Mouse (Mus musculus) Patski (cell line): ENCODE data around the gene Cnppd1. TPM values are rescaled to one million over a fixed set of nuclear protein-coding genes. Genes with fewer than 3 reads are reported as not detected.

Source experiments
- ATAC-seq: fragments of 100-300 bp; one replicate; pipeline ENCODE4 v1.8.0; 2021
- CTCF ChIA-PET: fragments of 350-600 bp; sonication (Branson Sonifier 250); formaldehyde crosslinking; loops from one replicate; lab custom pipeline; 2022; ENCODE audit warnings: inconsistent platforms; lab: Charles Lee
- POLR2A ChIA-PET: fragments of 350-600 bp; sonication (Branson Sonifier 250); formaldehyde crosslinking; loops from one replicate; lab custom pipeline; 2022; ENCODE audit warnings: antibody characterized with exemption, inconsistent platforms; lab: Charles Lee
- DNase-seq: peaks from one replicate; pipeline ENCODE4 v3.0.0-alpha.2; 2011; ENCODE audit warnings: low read depth, low spot score
- H3K27me3 ChIP-seq: fragments of 371-371 bp; one replicate; pipeline ENCODE4 v1.5.1; 2021
- CTCF ChIP-seq: fragments of 100-300 bp; IDR thresholded peaks from one replicate; pipeline ENCODE4 v1.5.1; 2021
- in situ Hi-C: fragments of 300-500 bp; cut with MboI; formaldehyde crosslinking; loops from 3 replicates; pipeline ENCODE4 v1.11.1; 2018; ENCODE audit warnings: low pct_unique_long_range_greater_than_20kb, mixed read lengths
- polyA plus RNA-seq: library from polyadenylated mRNA; unstranded; gene quantifications from one replicate; pipeline ENCODE4 v1.2.3, GENCODE M21; 2021

The Cnppd1 gene
- polyA plus RNA-seq, 1 experiment from 2014 or later: 64.4 TPM

DNA sequence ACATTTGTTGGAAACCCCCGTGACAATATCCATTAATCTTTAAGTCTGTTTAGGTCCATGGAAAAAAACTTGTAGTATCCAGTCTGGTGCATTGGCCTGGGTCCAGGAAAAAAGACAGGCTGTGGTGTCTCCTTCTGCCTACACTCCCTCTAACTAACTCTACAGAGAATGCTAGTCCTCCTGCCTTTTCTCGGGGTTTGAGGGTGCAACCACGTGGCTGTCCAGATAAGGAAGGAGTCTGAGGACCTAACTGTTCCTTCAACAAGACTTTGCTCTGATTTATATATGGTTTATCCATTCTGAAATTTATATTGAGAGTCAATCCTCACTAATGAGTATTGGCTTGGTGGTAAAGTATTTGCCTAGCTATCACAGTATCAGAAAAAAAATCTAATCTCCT, 13.3 kb upstream of the Cnppd1 start:
- ChIA-PET POLR2A (no interaction called here), CTCF (interaction anchor here (1.4 kb wide), 1 partner anchor 98 kb away, joined by 3 read pairs; no protein-coding TSS in a partner anchor)
- DNase-seq (no peak), ATAC-seq (no peak)
- TF ChIP-seq CTCF: no peak
- no peaks in the 10 kb centered on the region for H3K27me3 ChIP-seq
- in situ Hi-C loops: no loop called here

DNA sequence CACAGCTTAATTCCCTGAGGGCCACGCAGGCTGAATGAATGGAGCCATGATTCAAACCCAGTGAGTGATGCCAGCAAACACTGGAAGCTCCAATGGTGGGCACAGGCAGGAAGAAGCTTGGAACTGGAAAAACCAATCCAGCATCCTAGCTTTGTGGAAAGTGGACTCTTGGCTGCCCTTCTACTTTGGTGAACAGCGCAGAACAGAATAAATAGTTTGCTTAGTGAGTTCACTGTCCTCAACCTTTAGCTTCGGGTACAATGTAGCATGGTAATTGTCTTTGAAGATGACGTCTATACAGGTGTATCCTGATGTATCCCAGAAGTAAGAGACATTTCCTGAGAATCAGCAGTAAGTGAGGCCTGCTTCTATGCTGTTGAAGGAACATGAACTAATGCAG, 6.2 kb upstream of the Cnppd1 start:
- POLR2A ChIA-PET: interaction anchor here (0.6 kb wide), 1 partner anchor 11 kb away, joined by 3 read pairs; no protein-coding TSS in a partner anchor
- H3K27me3 ChIP-seq: no peaks in the 10 kb centered on the region
- DNase-seq (no peak), ATAC-seq (no peak)
- in situ Hi-C loops: no loop called here
- CTCF ChIA-PET: interaction anchor here (1.2 kb wide), 1 partner anchor 17 kb away, joined by 3 read pairs; no protein-coding TSS in a partner anchor
- TF ChIP-seq CTCF: no peak

DNA sequence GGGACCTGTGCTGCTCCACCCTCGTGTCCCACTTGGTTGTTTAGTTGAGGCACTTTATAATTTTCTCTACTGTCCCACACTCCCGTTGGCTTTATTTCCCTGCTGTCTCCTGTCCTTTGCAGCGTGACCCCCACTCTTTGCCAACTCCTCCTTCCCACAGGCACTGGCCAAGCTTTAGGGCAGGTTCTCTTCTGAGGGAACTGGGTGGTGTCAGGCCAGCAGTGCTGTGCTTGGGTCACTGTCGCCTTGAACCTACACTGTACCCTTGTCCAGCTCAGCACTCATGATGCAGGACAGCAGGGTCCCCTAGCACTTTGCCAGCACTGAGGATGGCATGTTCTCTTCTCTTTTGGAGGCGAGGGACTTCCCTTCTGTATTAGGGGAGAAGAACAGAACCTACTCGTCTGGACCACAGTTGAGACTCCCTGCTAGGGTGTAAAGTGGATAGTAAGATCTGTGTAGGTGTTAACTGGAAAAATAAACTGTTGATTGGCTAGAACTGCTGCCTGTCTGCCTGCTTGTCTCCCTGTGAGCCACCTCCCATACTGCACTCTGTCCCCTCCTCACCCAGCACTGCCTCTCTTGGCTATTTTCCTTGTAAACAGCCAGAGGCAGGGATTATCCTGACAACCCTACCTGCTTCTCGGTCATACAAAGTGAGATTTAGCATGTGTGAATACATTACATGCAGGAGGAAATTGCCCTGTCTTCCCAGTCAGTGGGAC, 5.1 kb upstream of the Cnppd1 start:
- H3K27me3 ChIP-seq: no peaks in the 10 kb centered on the region
- POLR2A ChIA-PET: no interaction called here
- CTCF ChIA-PET: interaction anchor here (1.2 kb wide), 1 partner anchor 18 kb away, joined by 3 read pairs; no protein-coding TSS in a partner anchor
- in situ Hi-C loops: no loop called here
- DNase-seq (no peak), ATAC-seq (no peak)
- TF ChIP-seq CTCF: no peak

DNA sequence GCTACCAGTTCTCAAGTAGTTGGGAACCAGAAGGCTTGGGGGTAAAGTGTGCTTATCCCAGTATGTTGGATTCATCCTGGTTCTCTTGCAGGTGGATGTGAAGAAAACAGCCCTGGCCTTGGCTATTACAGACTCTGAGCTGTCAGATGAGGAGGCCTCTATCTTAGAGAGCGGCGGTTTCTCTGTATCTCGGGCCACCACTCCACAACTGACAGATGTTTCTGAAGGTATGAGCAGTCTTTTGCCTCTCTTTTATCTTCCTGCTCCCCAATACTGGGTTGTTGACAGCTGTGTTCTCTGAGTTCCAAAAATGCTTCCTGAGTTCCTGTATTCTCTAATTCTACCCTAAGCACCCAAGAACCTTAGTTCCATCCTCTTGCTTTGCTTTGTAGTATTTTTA, 3.1 kb upstream of the Cnppd1 start:
- H3K27me3 ChIP-seq: no peaks in the 10 kb centered on the region
- no peak for TF ChIP-seq CTCF
- no peak for ATAC-seq
- in situ Hi-C loops: no loop called here
- POLR2A ChIA-PET: interaction anchor here (0.5 kb wide), 1 partner anchor 140 kb away, joined by 4 read pairs; no protein-coding TSS in a partner anchor
- DNase-seq: no peak
- CTCF ChIA-PET: no interaction called here

GRCm38 (mm10) chr1:75141486-75142190, 873 bp downstream of the Cnppd1 start:
- ATAC-seq: peak; percentile 20
- H3K27me3 ChIP-seq: no peaks in the 10 kb centered on the region
- POLR2A ChIA-PET: interaction anchor here (0.7 to 1.3 kb wide), 4 partner anchors 27 to 67 kb away, joined by 3 read pairs; partner anchors contain the start of gene Zfand2b
- CTCF ChIA-PET: interaction anchor here (1.2 to 1.6 kb wide), 3 partner anchors 13 to 34 kb away, joined by 4 to 6 read pairs (median 5); no protein-coding TSS in a partner anchor
- in situ Hi-C loops: no loop called here
- no peak for TF ChIP-seq CTCF
- peak; percentile 10 for DNase-seq

GRCm38 (mm10) chr1:75140601-75141190, 1.8 kb downstream of the Cnppd1 start:
- POLR2A ChIA-PET: interaction anchor here (0.8 to 1.3 kb wide), 5 partner anchors 12 to 114 kb away, joined by 3 to 4 read pairs (median 3); partner anchors contain the start of gene Zfand2b
- ATAC-seq (no peak), DNase-seq (peak; percentile 15)
- TF ChIP-seq CTCF: no peak
- in situ Hi-C loops: no loop called here
- no peaks in the 10 kb centered on the region for H3K27me3 ChIP-seq
- CTCF ChIA-PET: interaction anchor here (1.0 to 1.6 kb wide), 3 partner anchors 12 to 39 kb away, joined by 3 to 6 read pairs (median 4); partner anchors contain the start of gene Abcb6

DNA sequence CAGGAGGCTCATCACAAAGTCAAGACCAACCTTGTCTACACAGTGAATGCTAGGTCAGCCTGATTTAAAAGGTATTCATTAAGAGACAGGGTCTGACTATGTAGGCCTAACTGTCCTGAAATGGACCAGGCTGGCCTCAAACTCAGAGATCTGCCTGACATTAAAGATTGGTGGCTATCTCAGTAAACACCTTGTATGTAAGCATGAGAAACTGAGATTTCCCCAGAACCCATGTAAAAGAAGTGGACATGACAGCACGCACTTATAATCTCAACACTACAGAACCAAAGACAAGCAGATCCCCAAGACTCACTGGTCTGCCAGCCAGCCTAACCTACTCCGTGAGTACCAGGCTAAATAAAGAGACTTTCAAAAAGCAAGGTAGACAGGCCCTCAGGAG, 4.1 kb downstream of the Cnppd1 start:
- ATAC-seq (no peak), DNase-seq (no peak)
- CTCF ChIA-PET: interaction anchor here (1.7 kb wide), 1 partner anchor 10 kb away, joined by 5 read pairs; no protein-coding TSS in a partner anchor
- in situ Hi-C loops: no loop called here
- no peaks in the 10 kb centered on the region for H3K27me3 ChIP-seq
- no peak for TF ChIP-seq CTCF
- POLR2A ChIA-PET: interaction anchor here (0.7 kb wide), 1 partner anchor 114 kb away, joined by 3 read pairs; no protein-coding TSS in a partner anchor

DNA sequence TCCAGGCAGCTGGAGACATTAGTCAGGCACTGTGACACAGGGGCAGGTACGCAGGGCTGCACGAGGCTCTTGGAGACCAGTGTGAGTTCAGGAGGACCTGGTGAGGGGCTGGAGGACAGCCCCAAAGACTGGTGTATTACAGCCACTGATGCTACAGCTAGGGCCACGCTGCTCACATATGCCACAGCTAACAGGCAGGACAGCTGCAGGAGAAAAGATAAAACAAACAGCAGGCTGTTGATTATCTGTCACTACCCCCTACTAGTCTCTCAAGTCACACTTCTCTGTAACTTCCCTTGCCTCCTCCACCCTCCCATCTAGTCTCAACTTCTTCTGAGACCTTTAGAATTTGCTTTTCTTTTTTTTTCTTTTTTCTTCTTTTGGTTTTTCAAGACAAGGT, 5.8 kb downstream of the Cnppd1 start:
- ChIA-PET CTCF (no interaction called here), POLR2A (no interaction called here)
- TF ChIP-seq CTCF: no peak
- no peak for ATAC-seq
- in situ Hi-C loops: no loop called here
- no peaks in the 10 kb centered on the region for H3K27me3 ChIP-seq
- DNase-seq: no peak

DNA sequence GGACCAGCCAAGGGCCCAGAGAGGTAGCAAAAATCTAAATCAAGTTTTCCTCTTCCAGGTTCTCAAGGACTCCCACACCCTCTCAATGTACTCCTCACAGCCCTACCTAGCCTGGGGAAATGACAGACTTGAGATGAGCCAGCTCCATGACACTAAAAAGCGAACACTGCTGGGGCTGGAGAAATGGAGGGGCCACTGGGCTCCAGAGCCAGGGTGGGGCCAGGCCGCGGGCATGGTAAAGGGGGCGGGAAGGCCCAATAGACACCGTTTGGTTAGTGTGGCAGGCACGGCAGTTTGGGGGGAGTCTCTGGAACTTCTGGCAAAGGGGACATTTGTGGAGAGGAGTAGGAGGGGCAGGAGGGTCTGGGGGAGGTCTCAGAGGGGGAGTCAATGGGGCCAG, 6.2 kb downstream of the Cnppd1 start:
- in situ Hi-C loops: no loop called here
- CTCF ChIA-PET: no interaction called here
- H3K27me3 ChIP-seq: no peaks in the 10 kb centered on the region
- TF ChIP-seq CTCF: no peak
- DNase-seq (no peak), ATAC-seq (no peak)
- POLR2A ChIA-PET: no interaction called here
